Mouse (Mus musculus) 3T3-L1 (cell line): Measurements from ENCODE around the gene Fiz1.
A peak's percentile ranks its signal among the peaks of the same experiment; 100 is the strongest.
"Not testable (repeated sequence)": the region's sequence is repeated elsewhere in the genome, so short reads cannot be mapped to it uniquely, and the experiment has no call there.

Experiments
- DNase-seq: peaks from one replicate; pipeline ENCODE4 v3.0.0-alpha.2; 2015; ENCODE audit warnings: low read depth, low spot score

Gene Fiz1

GRCm38 (mm10) chr7:5008229-5008628 lies 6.3 kb downstream of the Fiz1 start:
- no peak for DNase-seq

- DNase-seq = not testable (repeated sequence)
Measured at GRCm38 (mm10) chr7:5002876-5003275, 11.6 kb downstream of the Fiz1 start.

GRCm38 (mm10) chr7:4999876-5000275 lies 14.6 kb downstream of the Fiz1 start:
- peak; percentile 39 for DNase-seq

DNA sequence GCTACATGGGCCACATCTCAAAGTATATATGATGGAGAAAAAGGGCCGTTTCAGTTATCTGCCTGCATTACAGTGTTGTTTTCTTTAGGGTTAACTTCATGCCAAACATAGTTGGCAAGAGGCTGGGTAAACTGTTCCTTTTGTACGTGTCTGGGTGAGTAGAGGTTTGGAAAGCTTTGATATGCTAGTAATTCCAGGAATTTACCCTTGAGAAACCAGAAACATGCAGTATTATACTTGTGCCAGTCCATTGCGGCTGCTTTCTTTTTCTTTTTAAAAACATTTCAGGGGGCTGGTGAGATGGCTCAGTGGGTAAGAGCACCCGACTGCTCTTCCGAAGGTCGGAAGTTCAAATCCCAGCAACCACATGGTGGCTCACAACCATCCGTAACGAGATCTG lies 17.6 kb downstream of the Fiz1 start:
- DNase-seq = peak; percentile 55

- peak; percentile 86 for DNase-seq
Measured at GRCm38 (mm10) chr7:4996003-4996895, 18.2 kb downstream of the Fiz1 start, which contains the start of gene Zfp579. TSS of gene Zfp579 (minus strand) at chr7:4996158.

GRCm38 (mm10) chr7:4995268-4996002 lies 19.1 kb downstream of the Fiz1 start:
- DNase-seq = no peak

DNA sequence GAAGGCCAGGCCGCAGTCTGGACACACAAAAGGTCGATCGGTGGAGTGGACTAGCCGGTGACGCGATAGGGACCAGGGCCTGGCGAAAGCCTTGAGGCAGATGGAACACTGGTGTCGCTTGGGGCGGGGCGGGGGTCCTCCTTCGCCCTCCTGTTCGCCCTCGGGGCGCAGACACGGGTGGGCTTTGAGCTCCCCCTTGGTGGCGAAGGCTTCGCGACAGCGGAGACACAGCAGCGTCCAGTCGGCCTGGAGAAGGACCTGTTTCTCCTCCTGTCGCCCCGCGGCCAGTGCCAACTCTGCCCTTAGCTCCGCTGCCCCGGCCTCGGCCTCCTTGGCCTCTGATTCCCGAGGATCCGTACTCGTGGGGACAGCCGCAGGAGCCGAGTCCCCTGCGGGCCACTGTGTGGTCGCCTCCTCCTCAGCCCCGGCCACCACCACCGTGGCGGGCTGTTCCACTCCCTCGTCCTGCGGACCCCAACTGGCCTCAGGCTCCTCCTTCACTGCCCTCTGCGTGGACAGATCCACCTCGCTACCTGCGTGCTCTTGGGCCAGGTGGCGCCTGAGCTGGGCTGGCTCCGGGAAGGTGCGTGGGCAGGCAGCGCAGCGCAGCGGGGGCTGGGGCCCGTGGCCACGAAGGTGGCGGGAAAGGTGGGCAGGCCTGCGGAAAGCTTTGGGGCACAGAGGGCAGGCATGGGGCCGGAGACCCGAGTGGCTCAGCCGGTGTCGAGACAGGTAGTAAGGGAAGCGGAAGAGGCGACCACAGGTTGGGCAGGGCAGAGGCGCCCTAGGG lies 20.3 kb downstream of the Fiz1 start:
- no peak for DNase-seq

DNA sequence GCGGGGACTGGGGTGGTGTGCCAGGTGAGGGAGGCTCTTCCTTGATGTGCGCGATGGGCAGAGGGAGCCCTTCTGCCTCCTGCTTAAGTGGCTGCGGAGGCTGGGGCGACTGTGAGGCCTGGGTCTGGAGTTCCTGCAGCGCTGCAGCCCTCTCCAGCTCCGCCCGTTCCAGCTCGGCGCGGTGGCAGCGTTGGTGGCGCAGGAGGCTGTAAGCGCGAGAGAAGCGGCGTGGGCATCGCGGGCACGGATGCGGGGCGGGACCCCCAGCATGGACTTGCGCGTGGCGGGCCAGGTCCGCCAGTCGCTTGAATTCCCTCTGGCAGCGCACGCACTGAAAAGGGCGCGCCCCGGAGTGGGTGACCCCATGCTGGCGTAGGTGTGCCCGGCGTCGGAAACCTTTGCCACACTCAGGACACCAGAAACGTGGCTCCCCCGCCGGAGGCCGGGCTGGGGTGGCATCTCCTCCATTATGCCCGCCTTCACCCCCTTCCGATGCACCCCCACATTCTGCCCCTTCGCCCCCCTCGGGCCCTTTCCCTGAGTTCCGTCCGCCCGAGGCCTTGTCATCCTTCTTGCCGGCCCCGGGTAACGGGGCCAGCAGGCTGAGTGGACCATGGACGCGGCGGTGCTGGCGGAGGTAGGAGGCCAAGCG lies 21.0 kb downstream of the Fiz1 start:
- DNase-seq = no peak

DNA sequence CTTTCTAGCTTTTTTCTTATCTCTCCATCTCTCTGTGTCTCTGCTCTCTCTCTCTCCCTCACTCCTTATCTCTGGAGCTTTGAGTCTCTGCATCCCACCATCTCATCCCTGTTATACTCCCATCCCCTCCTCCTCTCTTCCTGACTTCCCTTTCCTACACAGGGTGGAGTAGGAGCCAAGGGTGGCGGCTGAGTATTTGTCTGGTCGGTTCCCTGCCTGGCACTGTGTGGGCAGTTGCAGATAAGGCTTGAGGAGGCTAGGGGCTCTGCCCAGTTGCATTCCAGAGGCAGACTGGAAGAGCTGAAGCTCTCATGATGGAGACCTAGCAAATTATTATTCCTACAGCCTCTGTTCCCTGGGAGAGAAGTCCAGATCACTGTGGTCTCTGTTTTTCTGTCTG lies 26.2 kb downstream of the Fiz1 start:
- DNase-seq = no peak

DNA sequence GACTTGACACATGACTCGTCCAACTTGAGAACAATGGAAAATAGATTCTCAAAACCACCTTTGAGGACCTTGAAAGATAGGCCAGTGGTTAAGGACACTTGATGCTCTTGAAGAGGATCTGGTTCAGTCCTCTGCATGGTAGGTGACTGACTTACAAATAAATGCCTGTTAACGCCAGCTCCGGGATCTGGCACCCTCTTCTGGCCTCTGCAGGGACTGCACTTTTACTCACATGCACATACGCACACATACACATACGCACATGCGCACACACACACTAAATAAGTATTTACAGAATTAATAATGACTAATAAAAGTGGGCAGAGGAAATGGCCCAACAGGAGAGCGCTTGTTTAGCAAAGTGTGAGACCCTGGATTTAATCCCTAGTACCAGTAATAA lies 37.7 kb downstream of the Fiz1 start:
- DNase-seq = no peak

DNA sequence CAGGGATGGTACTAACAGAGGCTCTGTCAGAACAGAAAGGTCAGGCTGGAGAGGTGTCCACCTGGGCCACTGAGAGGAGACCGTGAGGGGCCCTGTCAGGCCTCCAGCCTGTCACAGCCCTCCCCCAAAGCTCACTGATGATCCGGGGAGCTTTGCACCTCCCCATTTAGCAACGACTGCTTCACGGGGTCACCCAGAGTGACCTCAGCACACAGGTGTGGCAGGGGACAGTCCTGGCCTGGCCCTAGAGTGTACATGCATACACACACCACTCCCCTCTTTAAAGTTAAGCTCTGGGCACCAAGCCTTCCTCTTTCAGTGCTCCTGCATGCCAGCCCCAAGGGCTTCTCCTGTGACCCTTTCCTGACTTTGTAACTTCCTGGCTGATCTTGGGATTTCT lies 39.0 kb downstream of the Fiz1 start:
- DNase-seq = no peak

GRCm38 (mm10) chr7:4972321-4973047 lies 42.0 kb downstream of the Fiz1 start:
- peak; percentile 91 for DNase-seq

GRCm38 (mm10) chr7:4971710-4972109 lies 42.8 kb downstream of the Fiz1 start:
- no peak for DNase-seq

GRCm38 (mm10) chr7:4971068-4971467 lies 43.4 kb downstream of the Fiz1 start, which contains the start of gene Sbk3:
TSS of gene Sbk3 (minus strand) at chr7:4971168.
- no peak for DNase-seq

DNA sequence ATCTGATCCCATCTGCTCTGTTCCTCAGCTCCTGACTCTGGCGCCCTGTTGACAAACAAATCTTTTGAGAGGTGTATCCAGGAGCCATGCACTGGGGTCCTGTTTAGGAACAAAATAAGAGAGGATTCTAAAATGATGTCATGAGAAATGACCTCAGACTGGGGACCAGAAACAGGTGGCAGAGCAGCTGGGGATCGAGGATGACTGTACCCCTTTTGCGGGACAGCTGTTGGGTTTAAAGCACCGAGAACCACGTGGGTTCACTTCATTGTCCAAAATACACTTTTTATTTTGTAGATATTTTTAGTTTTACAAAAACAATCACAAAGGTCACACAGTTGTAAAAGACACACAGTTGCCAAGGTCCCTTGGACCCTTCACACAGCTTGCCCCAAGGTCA lies 49.5 kb downstream of the Fiz1 start:
- DNase-seq = no peak

DNA sequence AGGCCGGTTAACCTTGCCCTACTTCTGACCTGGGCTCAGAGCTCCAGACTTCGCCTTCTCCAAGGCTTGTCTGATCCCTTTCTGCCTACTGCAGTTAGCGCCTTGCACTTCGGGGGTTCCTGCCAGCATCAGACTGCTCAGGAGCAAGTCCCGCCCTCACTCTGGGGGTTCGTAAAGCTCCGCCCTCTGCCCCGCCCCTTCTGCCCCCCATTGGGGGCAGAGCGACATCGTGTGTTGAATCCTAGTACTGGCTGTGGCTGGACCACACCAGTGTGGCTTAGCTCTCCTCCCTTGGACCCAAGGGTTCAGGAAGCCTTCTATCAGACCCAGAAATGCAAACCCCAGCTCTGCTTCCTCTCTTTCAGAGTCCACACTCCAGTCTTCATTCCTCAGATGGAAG lies 50.2 kb downstream of the Fiz1 start, which contains the start of gene Sbk2:
Gene Sbk2, minus strand, starts transcription at position 135 of the 400 bp plus-strand sequence.
- DNase-seq = no peak

DNA sequence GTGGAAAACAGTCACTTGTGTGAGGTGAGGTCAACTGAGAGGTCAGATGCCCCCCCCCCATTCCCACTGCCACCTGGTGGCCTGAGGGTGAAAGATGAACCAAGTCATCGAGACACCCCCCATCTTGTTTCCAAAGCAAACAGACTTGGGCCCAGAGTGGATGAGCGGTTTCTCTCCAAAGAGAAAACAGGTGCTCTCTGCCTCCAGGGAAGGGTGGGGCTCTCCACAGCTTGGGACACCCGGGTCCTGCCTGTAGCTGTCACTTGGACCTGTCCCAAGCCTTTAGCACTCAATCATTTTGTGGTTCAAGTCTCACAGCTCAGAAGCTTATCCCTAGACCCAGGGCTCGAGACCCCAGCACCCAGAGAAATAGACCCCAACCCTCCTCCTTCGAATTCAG lies 51.0 kb downstream of the Fiz1 start:
- no peak for DNase-seq

- DNase-seq = no peak
Measured at GRCm38 (mm10) chr7:4957361-4957760, 57.1 kb downstream of the Fiz1 start.
